Mouse (Mus musculus): ENCODE measurements around the gene Proca1. TPM values are rescaled to one million over a fixed set of nuclear protein-coding genes. Genes with fewer than 3 reads are reported as not detected.

Proca1 gene
- polyA plus RNA-seq, 1 experiment from 2014 or later, result 1.3 TPM

GRCm38 (mm10) chr11:78160675-78161074 is 32.5 kb upstream of the Proca1 start:
- Histone ChIP-seq H3K9me3 (replicated peaks) (no peaks in the 10 kb centered on the region), H3K27me3 (no peaks in the 10 kb centered on the region), H3K4me3 (no peak overlapping the region), H3K4me1 (peaks cover 34% of the 10 kb centered on the region), H3K36me3 (ENCODE audit: poor library complexity, severe bottlenecking) (peaks cover 68% of the 10 kb centered on the region), H3K4me2 (no peak overlapping the region), H3K9ac (no peak overlapping the region), H3K27ac (no peak overlapping the region)
- 76% methylated on average over 3 of the region's 3 CpGs for WGBS
- no peak for ATAC-seq

GRCm38 (mm10) chr11:78161169-78161568 is 32.0 kb upstream of the Proca1 start:
- peaks cover 39% of the 10 kb centered on the region for H3K4me1 ChIP-seq
- no peak overlapping the region for H3K4me3 ChIP-seq
- WGBS, result 89% methylated on average over 14 of the region's 14 CpGs
- no peak overlapping the region for H3K4me2 ChIP-seq
- H3K9me3 ChIP-seq (replicated peaks), result no peaks in the 10 kb centered on the region
- no peak overlapping the region for H3K9ac ChIP-seq
- no peak for ATAC-seq
- H3K27me3 ChIP-seq, result no peaks in the 10 kb centered on the region
- H3K36me3 ChIP-seq (ENCODE audit: poor library complexity, severe bottlenecking), result peaks cover 64% of the 10 kb centered on the region
- H3K27ac ChIP-seq, result peak overlapping the region; percentile 99; the same call in 1 of the 2 replicates

- ATAC-seq, result no peak
- Histone ChIP-seq H3K36me3 (ENCODE audit: poor library complexity, severe bottlenecking) (peaks cover 56% of the 10 kb centered on the region), H3K27me3 (no peaks in the 10 kb centered on the region), H3K9ac (0 out of 2 replicates have a peak overlapping the region, but pooled peaks have one; percentile 99), H3K4me1 (peaks cover 45% of the 10 kb centered on the region), H3K9me3 (replicated peaks) (no peaks in the 10 kb centered on the region), H3K27ac (peak overlapping the region; percentile 99), H3K4me3 (peak overlapping the region; percentile 99; the same call in 1 of the 2 replicates), H3K4me2 (peak overlapping the region; percentile 81)
- 70% methylated on average over 4 of the region's 4 CpGs for WGBS
Measured at GRCm38 (mm10) chr11:78161968-78162367, 31.2 kb upstream of the Proca1 start.

GRCm38 (mm10) chr11:78162504-78162903 is 30.7 kb upstream of the Proca1 start:
- Histone ChIP-seq H3K4me3 (peak overlapping the region; percentile 99), H3K27ac (peak overlapping the region; percentile 99), H3K4me1 (peaks cover 44% of the 10 kb centered on the region), H3K4me2 (peak overlapping the region; percentile 81), H3K27me3 (no peaks in the 10 kb centered on the region), H3K9ac (peak overlapping the region; percentile 99; the same call in 1 of the 2 replicates), H3K36me3 (ENCODE audit: poor library complexity, severe bottlenecking) (peaks cover 51% of the 10 kb centered on the region), H3K9me3 (replicated peaks) (no peaks in the 10 kb centered on the region)
- ATAC-seq, result no peak
- 36% methylated on average over 6 of the region's 6 CpGs for WGBS

GRCm38 (mm10) chr11:78163045-78163444 is 30.1 kb upstream of the Proca1 start:
- ATAC-seq, result no peak
- H3K9me3 ChIP-seq (replicated peaks), result no peaks in the 10 kb centered on the region
- peak overlapping the region; percentile 99 for H3K4me3 ChIP-seq
- H3K27me3 ChIP-seq, result no peaks in the 10 kb centered on the region
- H3K9ac ChIP-seq, result peak overlapping the region; percentile 99
- peak overlapping the region; percentile 81 for H3K4me2 ChIP-seq
- 74% methylated on average over 2 of the region's 2 CpGs for WGBS
- H3K4me1 ChIP-seq, result peaks cover 39% of the 10 kb centered on the region
- H3K27ac ChIP-seq, result peak overlapping the region; percentile 99
- H3K36me3 ChIP-seq (ENCODE audit: poor library complexity, severe bottlenecking), result peaks cover 45% of the 10 kb centered on the region

GRCm38 (mm10) chr11:78163681-78164603 is 29.2 kb upstream of the Proca1 start:
- Histone ChIP-seq H3K4me2 (peak overlapping the region; percentile 81), H3K27me3 (no peaks in the 10 kb centered on the region), H3K4me1 (peaks cover 39% of the 10 kb centered on the region), H3K9ac (peak overlapping the region; percentile 99), H3K36me3 (ENCODE audit: poor library complexity, severe bottlenecking) (peaks cover 36% of the 10 kb centered on the region), H3K4me3 (peak overlapping the region; percentile 99), H3K9me3 (replicated peaks) (no peaks in the 10 kb centered on the region), H3K27ac (peak overlapping the region; percentile 99)
- ATAC-seq, result peak; percentile 39
- 0% methylated on average over 22 of the region's 22 CpGs for WGBS

GRCm38 (mm10) chr11:78164604-78164923 is 28.6 kb upstream of the Proca1 start:
- Histone ChIP-seq H3K27ac (peak overlapping the region; percentile 99), H3K4me3 (peak overlapping the region; percentile 99), H3K9me3 (replicated peaks) (no peaks in the 10 kb centered on the region), H3K36me3 (ENCODE audit: poor library complexity, severe bottlenecking) (peaks cover 30% of the 10 kb centered on the region), H3K27me3 (no peaks in the 10 kb centered on the region), H3K4me2 (peak overlapping the region; percentile 81), H3K4me1 (peaks cover 39% of the 10 kb centered on the region), H3K9ac (peak overlapping the region; percentile 99)
- under 1% methylated on average over 14 of the region's 14 CpGs for WGBS
- no peak for ATAC-seq

- under 1% methylated on average over 71 of the region's 78 CpGs for WGBS
- H3K36me3 ChIP-seq (ENCODE audit: poor library complexity, severe bottlenecking), result peaks cover 24% of the 10 kb centered on the region
- peak within 1 kb of the TSS; percentile 99 for H3K4me3 ChIP-seq
- peak within 1 kb of the TSS; percentile 99 for H3K27ac ChIP-seq
- ATAC-seq, result peak; percentile 87
- peak within 1 kb of the TSS; percentile 99 for H3K9ac ChIP-seq
- peaks cover 39% of the 10 kb centered on the region for H3K4me1 ChIP-seq
- H3K4me2 ChIP-seq, result peak within 1 kb of the TSS; percentile 81
- H3K9me3 ChIP-seq (replicated peaks), result no peaks in the 10 kb centered on the region
- H3K27me3 ChIP-seq, result no peaks in the 10 kb centered on the region
Measured at GRCm38 (mm10) chr11:78164924-78165760, 28.1 kb upstream of the Proca1 start, which contains the start of gene Traf4. Traf4 (minus strand) TSS chr11:78165589.

- WGBS, result 3% methylated on average over 16 of the region's 16 CpGs
- peak; percentile 48 for ATAC-seq
- peak overlapping the region; percentile 99 for H3K4me3 ChIP-seq
- H3K36me3 ChIP-seq (ENCODE audit: poor library complexity, severe bottlenecking), result peaks cover 18% of the 10 kb centered on the region
- no peaks in the 10 kb centered on the region for H3K27me3 ChIP-seq
- H3K9me3 ChIP-seq (replicated peaks), result no peaks in the 10 kb centered on the region
- H3K4me2 ChIP-seq, result peak overlapping the region; percentile 81
- H3K4me1 ChIP-seq, result peaks cover 39% of the 10 kb centered on the region
- H3K9ac ChIP-seq, result peak overlapping the region; percentile 99
- H3K27ac ChIP-seq, result peak overlapping the region; percentile 99
Measured at GRCm38 (mm10) chr11:78165761-78166109, 27.5 kb upstream of the Proca1 start.

GRCm38 (mm10) chr11:78166161-78166560 is 27.0 kb upstream of the Proca1 start:
- Histone ChIP-seq H3K36me3 (ENCODE audit: poor library complexity, severe bottlenecking) (peaks cover 14% of the 10 kb centered on the region), H3K4me2 (peak overlapping the region; percentile 81), H3K9ac (peak overlapping the region; percentile 99), H3K4me3 (peak overlapping the region; percentile 99), H3K27ac (peak overlapping the region; percentile 99; the same call in 1 of the 2 replicates), H3K4me1 (peaks cover 39% of the 10 kb centered on the region), H3K27me3 (no peaks in the 10 kb centered on the region), H3K9me3 (replicated peaks) (no peaks in the 10 kb centered on the region)
- 37% methylated on average over 4 of the region's 4 CpGs for WGBS
- ATAC-seq, result no peak

GRCm38 (mm10) chr11:78166640-78167039 is 26.6 kb upstream of the Proca1 start:
- H3K9ac ChIP-seq, result no peak overlapping the region
- H3K9me3 ChIP-seq (replicated peaks), result no peaks in the 10 kb centered on the region
- peaks cover 39% of the 10 kb centered on the region for H3K4me1 ChIP-seq
- no peaks in the 10 kb centered on the region for H3K27me3 ChIP-seq
- no peak for ATAC-seq
- no peak overlapping the region for H3K4me3 ChIP-seq
- peaks cover 9% of the 10 kb centered on the region for H3K36me3 ChIP-seq (ENCODE audit: poor library complexity, severe bottlenecking)
- H3K27ac ChIP-seq, result no peak overlapping the region
- no peak overlapping the region for H3K4me2 ChIP-seq
- 73% methylated on average over 6 of the region's 6 CpGs for WGBS
